Mouse (Mus musculus): ENCODE measurements at regions not wholly inside any gene's neighbourhood (a gene's known extent, or its start where the extent isn't known, plus 50 kb on each side); places are given as distances from the start of the nearest gene placed in this dataset.

GRCm38 (mm10) chr14:80901346-80901745 is 917.5 kb downstream of the Olfm4 start:
- WGBS: 76% methylated on average over 10 of the region's 10 CpGs
- H3K4me1 ChIP-seq (replicated peaks; ENCODE audit: control insufficient read depth, insufficient read depth, low read length): no peaks in the 10 kb centered on the region
- H3K27me3 ChIP-seq (ENCODE audit: control insufficient read depth, insufficient read depth, low read depth, low read length): no peaks in the 10 kb centered on the region
- ATAC-seq (ENCODE audit: low read depth): no peak
- no peak overlapping the region for H3K4me3 ChIP-seq (ENCODE audit: low read length)
- H3K9me3 ChIP-seq (ENCODE audit: control insufficient read depth, low read length): no peaks in the 10 kb centered on the region
- H3K36me3 ChIP-seq (ENCODE audit: control insufficient read depth, insufficient read depth, low read length): no peaks in the 10 kb centered on the region
- H3K4me2 ChIP-seq (ENCODE audit: low read depth, low read length): no peak overlapping the region
- H3K27ac ChIP-seq (ENCODE audit: low read length): no peak overlapping the region
- no peak overlapping the region for H3K9ac ChIP-seq (ENCODE audit: low read length)

- H3K4me2 ChIP-seq (ENCODE audit: low read depth, low read length): no peak overlapping the region
- WGBS: 80% methylated on average over 9 of the region's 9 CpGs
Observed at GRCm38 (mm10) chr14:80901759-80902163, 917.9 kb downstream of the Olfm4 start.

GRCm38 (mm10) chr14:80916031-80916430 is 932.1 kb downstream of the Olfm4 start:
- no peaks in the 10 kb centered on the region for H3K36me3 ChIP-seq (ENCODE audit: control insufficient read depth, insufficient read depth, low read length)
- H3K4me3 ChIP-seq (ENCODE audit: low read length): no peak overlapping the region
- H3K4me2 ChIP-seq (ENCODE audit: low read depth, low read length): no peak overlapping the region
- no peaks in the 10 kb centered on the region for H3K9me3 ChIP-seq (ENCODE audit: control insufficient read depth, low read length)
- H3K4me1 ChIP-seq (replicated peaks; ENCODE audit: control insufficient read depth, insufficient read depth, low read length): no peaks in the 10 kb centered on the region
- H3K27me3 ChIP-seq (ENCODE audit: control insufficient read depth, insufficient read depth, low read depth, low read length): no peaks in the 10 kb centered on the region
- WGBS: 57% methylated on average over 3 of the region's 3 CpGs
- H3K27ac ChIP-seq (ENCODE audit: low read length): no peak overlapping the region
- no peak overlapping the region for H3K9ac ChIP-seq (ENCODE audit: low read length)
- ATAC-seq (ENCODE audit: low read depth): peak; percentile 74

More at GRCm38 (mm10) chr14:80901759-80902163, 917.9 kb downstream of the Olfm4 start:
- Histone ChIP-seq H3K36me3 (ENCODE audit: control insufficient read depth, insufficient read depth, low read length) (no peaks in the 10 kb centered on the region), H3K4me1 (replicated peaks; ENCODE audit: control insufficient read depth, insufficient read depth, low read length) (no peaks in the 10 kb centered on the region), H3K9ac (ENCODE audit: low read length) (no peak overlapping the region), H3K4me3 (ENCODE audit: low read length) (no peak overlapping the region), H3K27ac (ENCODE audit: low read length) (no peak overlapping the region), H3K9me3 (ENCODE audit: control insufficient read depth, low read length) (no peaks in the 10 kb centered on the region), H3K27me3 (ENCODE audit: control insufficient read depth, insufficient read depth, low read depth, low read length) (no peaks in the 10 kb centered on the region)
- ATAC-seq (ENCODE audit: low read depth): no peak

GRCm38 (mm10) chr14:80923732-80924131 is 939.9 kb downstream of the Olfm4 start:
- H3K27ac ChIP-seq (ENCODE audit: low read length): no peak overlapping the region
- no peaks in the 10 kb centered on the region for H3K27me3 ChIP-seq (ENCODE audit: control insufficient read depth, insufficient read depth, low read depth, low read length)
- no peaks in the 10 kb centered on the region for H3K9me3 ChIP-seq (ENCODE audit: control insufficient read depth, low read length)
- 39% methylated on average over 2 of the region's 2 CpGs for WGBS
- no peak overlapping the region for H3K4me2 ChIP-seq (ENCODE audit: low read depth, low read length)
- no peak overlapping the region for H3K9ac ChIP-seq (ENCODE audit: low read length)
- peak; percentile 59; the same call in 1 of the 2 replicates for ATAC-seq (ENCODE audit: low read depth)
- no peaks in the 10 kb centered on the region for H3K36me3 ChIP-seq (ENCODE audit: control insufficient read depth, insufficient read depth, low read length)
- H3K4me1 ChIP-seq (replicated peaks; ENCODE audit: control insufficient read depth, insufficient read depth, low read length): no peaks in the 10 kb centered on the region
- no peak overlapping the region for H3K4me3 ChIP-seq (ENCODE audit: low read length)

GRCm38 (mm10) chr14:80959966-80960365 is 976.1 kb downstream of the Olfm4 start:
- Histone ChIP-seq H3K4me2 (ENCODE audit: low read depth, low read length) (no peak overlapping the region), H3K27ac (ENCODE audit: low read length) (no peak overlapping the region), H3K4me3 (ENCODE audit: low read length) (no peak overlapping the region), H3K9ac (ENCODE audit: low read length) (no peak overlapping the region), H3K36me3 (ENCODE audit: control insufficient read depth, insufficient read depth, low read length) (no peaks in the 10 kb centered on the region), H3K27me3 (ENCODE audit: control insufficient read depth, insufficient read depth, low read depth, low read length) (no peaks in the 10 kb centered on the region), H3K9me3 (ENCODE audit: control insufficient read depth, low read length) (no peaks in the 10 kb centered on the region), H3K4me1 (replicated peaks; ENCODE audit: control insufficient read depth, insufficient read depth, low read length) (no peaks in the 10 kb centered on the region)
- ATAC-seq (ENCODE audit: low read depth): no peak
- WGBS: 83% methylated on average over 2 of the region's 2 CpGs

- WGBS: 90% methylated on average over 4 of the region's 4 CpGs
- Histone ChIP-seq H3K4me1 (replicated peaks; ENCODE audit: control insufficient read depth, insufficient read depth, low read length) (peaks cover 4% of the 10 kb centered on the region), H3K27me3 (ENCODE audit: control insufficient read depth, insufficient read depth, low read depth, low read length) (no peaks in the 10 kb centered on the region), H3K36me3 (ENCODE audit: control insufficient read depth, insufficient read depth, low read length) (no peaks in the 10 kb centered on the region), H3K9me3 (ENCODE audit: control insufficient read depth, low read length) (no peaks in the 10 kb centered on the region), H3K9ac (ENCODE audit: low read length) (no peak overlapping the region), H3K4me2 (ENCODE audit: low read depth, low read length) (no peak overlapping the region), H3K27ac (ENCODE audit: low read length) (no peak overlapping the region), H3K4me3 (ENCODE audit: low read length) (no peak overlapping the region)
- ATAC-seq (ENCODE audit: low read depth): no peak
Observed at GRCm38 (mm10) chr14:80975795-80976194, 991.9 kb downstream of the Olfm4 start.

- Histone ChIP-seq H3K4me1 (replicated peaks; ENCODE audit: control insufficient read depth, insufficient read depth, low read length) (peaks cover 4% of the 10 kb centered on the region), H3K27ac (ENCODE audit: low read length) (no peak overlapping the region), H3K36me3 (ENCODE audit: control insufficient read depth, insufficient read depth, low read length) (no peaks in the 10 kb centered on the region), H3K9ac (ENCODE audit: low read length) (no peak overlapping the region), H3K9me3 (ENCODE audit: control insufficient read depth, low read length) (no peaks in the 10 kb centered on the region), H3K4me3 (ENCODE audit: low read length) (no peak overlapping the region), H3K4me2 (ENCODE audit: low read depth, low read length) (no peak overlapping the region), H3K27me3 (ENCODE audit: control insufficient read depth, insufficient read depth, low read depth, low read length) (no peaks in the 10 kb centered on the region)
- ATAC-seq (ENCODE audit: low read depth): no peak
- WGBS: 48% methylated on average over 5 of the region's 5 CpGs
Observed at GRCm38 (mm10) chr14:80976662-80977061, 992.8 kb downstream of the Olfm4 start.

- Histone ChIP-seq H3K36me3 (ENCODE audit: control insufficient read depth, insufficient read depth, low read length) (no peaks in the 10 kb centered on the region), H3K4me2 (ENCODE audit: low read depth, low read length) (no peak overlapping the region), H3K4me3 (ENCODE audit: low read length) (no peak overlapping the region), H3K27me3 (ENCODE audit: control insufficient read depth, insufficient read depth, low read depth, low read length) (no peaks in the 10 kb centered on the region), H3K9ac (ENCODE audit: low read length) (no peak overlapping the region), H3K27ac (ENCODE audit: low read length) (no peak overlapping the region), H3K4me1 (replicated peaks; ENCODE audit: control insufficient read depth, insufficient read depth, low read length) (peaks cover 4% of the 10 kb centered on the region), H3K9me3 (ENCODE audit: control insufficient read depth, low read length) (no peaks in the 10 kb centered on the region)
- WGBS: 34% methylated on average over 5 of the region's 5 CpGs
- ATAC-seq (ENCODE audit: low read depth): peak; percentile 43; the same call in 1 of the 2 replicates
Observed at GRCm38 (mm10) chr14:80979475-80979874, 995.6 kb downstream of the Olfm4 start.

GRCm38 (mm10) chr14:80990192-80990591 is 1006.3 kb downstream of the Olfm4 start:
- Histone ChIP-seq H3K4me3 (ENCODE audit: low read length) (no peak overlapping the region), H3K9me3 (ENCODE audit: control insufficient read depth, low read length) (no peaks in the 10 kb centered on the region), H3K4me1 (replicated peaks; ENCODE audit: control insufficient read depth, insufficient read depth, low read length) (no peaks in the 10 kb centered on the region), H3K27me3 (ENCODE audit: control insufficient read depth, insufficient read depth, low read depth, low read length) (no peaks in the 10 kb centered on the region), H3K36me3 (ENCODE audit: control insufficient read depth, insufficient read depth, low read length) (no peaks in the 10 kb centered on the region), H3K4me2 (ENCODE audit: low read depth, low read length) (no peak overlapping the region), H3K9ac (ENCODE audit: low read length) (no peak overlapping the region), H3K27ac (ENCODE audit: low read length) (no peak overlapping the region)
- ATAC-seq (ENCODE audit: low read depth): no peak
- WGBS: 50% methylated on average over 3 of the region's 3 CpGs

GRCm38 (mm10) chr14:80990679-80991286 is 1006.9 kb downstream of the Olfm4 start:
- H3K4me2 ChIP-seq (ENCODE audit: low read depth, low read length): no peak overlapping the region
- no peaks in the 10 kb centered on the region for H3K9me3 ChIP-seq (ENCODE audit: control insufficient read depth, low read length)
- H3K27ac ChIP-seq (ENCODE audit: low read length): no peak overlapping the region
- 95% methylated on average over 1 of the region's 1 CpGs for WGBS
- no peaks in the 10 kb centered on the region for H3K4me1 ChIP-seq (replicated peaks; ENCODE audit: control insufficient read depth, insufficient read depth, low read length)
- no peaks in the 10 kb centered on the region for H3K27me3 ChIP-seq (ENCODE audit: control insufficient read depth, insufficient read depth, low read depth, low read length)
- H3K9ac ChIP-seq (ENCODE audit: low read length): no peak overlapping the region
- ATAC-seq (ENCODE audit: low read depth): no peak
- no peaks in the 10 kb centered on the region for H3K36me3 ChIP-seq (ENCODE audit: control insufficient read depth, insufficient read depth, low read length)
- no peak overlapping the region for H3K4me3 ChIP-seq (ENCODE audit: low read length)

Measured in lung, embryonic 16.5 days (tissue).